Mouse (Mus musculus): ENCODE data around the gene Pick1. TPM values are rescaled to one million over a fixed set of nuclear protein-coding genes. Genes with fewer than 3 reads are reported as not detected.

The Pick1 gene
- polyA plus RNA-seq, 1 experiment from 2014 or later: 18.7 TPM

GRCm38 (mm10) chr15:79244071-79244893, 15.3 kb downstream of the Pick1 start:
- H3K27me3 ChIP-seq (ENCODE audit: control insufficient read depth, insufficient read depth, low read length): no peaks in the 10 kb centered on the region
- peak overlapping the region; percentile 25; the same call in 1 of the 2 replicates for H3K27ac ChIP-seq (ENCODE audit: low read depth, low read length)
- 78% methylated on average over 7 of the region's 7 CpGs for WGBS
- ATAC-seq (ENCODE audit: low FRiP score): no peak
- H3K4me2 ChIP-seq: no peak overlapping the region
- no peak overlapping the region for H3K4me3 ChIP-seq (ENCODE audit: low read depth, low read length)
- DNase-seq (ENCODE audit: low spot score, missing footprints): no peak
- H3K4me1 ChIP-seq (ENCODE audit: control insufficient read depth, insufficient read depth, low read length): peaks cover 7% of the 10 kb centered on the region
- H3K9ac ChIP-seq (ENCODE audit: low read length): no peak overlapping the region
- no peaks in the 10 kb centered on the region for H3K9me3 ChIP-seq (ENCODE audit: control insufficient read depth, low read length)
- H3K36me3 ChIP-seq (ENCODE audit: control insufficient read depth, insufficient read depth, low read length): peaks cover 13% of the 10 kb centered on the region

GRCm38 (mm10) chr15:79245321-79245720, 16.3 kb downstream of the Pick1 start:
- Histone ChIP-seq H3K4me3 (ENCODE audit: low read depth, low read length) (no peak overlapping the region), H3K9ac (ENCODE audit: low read length) (no peak overlapping the region), H3K4me1 (ENCODE audit: control insufficient read depth, insufficient read depth, low read length) (peaks cover 7% of the 10 kb centered on the region), H3K27ac (ENCODE audit: low read depth, low read length) (no peak overlapping the region), H3K36me3 (ENCODE audit: control insufficient read depth, insufficient read depth, low read length) (peaks cover 6% of the 10 kb centered on the region), H3K9me3 (ENCODE audit: control insufficient read depth, low read length) (no peaks in the 10 kb centered on the region), H3K27me3 (ENCODE audit: control insufficient read depth, insufficient read depth, low read length) (no peaks in the 10 kb centered on the region; the same call in 1 of the 2 replicates), H3K4me2 (no peak overlapping the region)
- ATAC-seq (ENCODE audit: low FRiP score) (no peak), DNase-seq (ENCODE audit: low spot score, missing footprints) (no peak)
- WGBS: 89% methylated on average over 3 of the region's 3 CpGs

- WGBS: 87% methylated on average over 2 of the region's 2 CpGs
- Histone ChIP-seq H3K9ac (ENCODE audit: low read length) (no peak overlapping the region), H3K9me3 (ENCODE audit: control insufficient read depth, low read length) (no peaks in the 10 kb centered on the region), H3K36me3 (ENCODE audit: control insufficient read depth, insufficient read depth, low read length) (peaks cover 6% of the 10 kb centered on the region), H3K27ac (ENCODE audit: low read depth, low read length) (no peak overlapping the region), H3K4me2 (no peak overlapping the region), H3K4me3 (ENCODE audit: low read depth, low read length) (no peak overlapping the region), H3K27me3 (ENCODE audit: control insufficient read depth, insufficient read depth, low read length) (peaks cover 34% of the 10 kb centered on the region), H3K4me1 (ENCODE audit: control insufficient read depth, insufficient read depth, low read length) (peaks cover 8% of the 10 kb centered on the region)
- ATAC-seq (ENCODE audit: low FRiP score) (no peak), DNase-seq (ENCODE audit: low spot score, missing footprints) (no peak)
Measured at GRCm38 (mm10) chr15:79250236-79250635, 21.3 kb downstream of the Pick1 start.

GRCm38 (mm10) chr15:79251168-79251567, 22.2 kb downstream of the Pick1 start:
- H3K27ac ChIP-seq (ENCODE audit: low read depth, low read length): no peak overlapping the region
- H3K9me3 ChIP-seq (ENCODE audit: control insufficient read depth, low read length): no peaks in the 10 kb centered on the region
- 50% methylated on average over 7 of the region's 7 CpGs for WGBS
- no peak overlapping the region for H3K4me2 ChIP-seq
- DNase-seq (ENCODE audit: low spot score, missing footprints) (no peak), ATAC-seq (ENCODE audit: low FRiP score) (no peak)
- H3K4me1 ChIP-seq (ENCODE audit: control insufficient read depth, insufficient read depth, low read length): peaks cover 8% of the 10 kb centered on the region
- peaks cover 6% of the 10 kb centered on the region for H3K36me3 ChIP-seq (ENCODE audit: control insufficient read depth, insufficient read depth, low read length)
- no peak overlapping the region for H3K4me3 ChIP-seq (ENCODE audit: low read depth, low read length)
- H3K27me3 ChIP-seq (ENCODE audit: control insufficient read depth, insufficient read depth, low read length): peaks cover 34% of the 10 kb centered on the region
- H3K9ac ChIP-seq (ENCODE audit: low read length): no peak overlapping the region

- Histone ChIP-seq H3K4me2 (peak overlapping the region; percentile 56), H3K9me3 (ENCODE audit: control insufficient read depth, low read length) (no peaks in the 10 kb centered on the region), H3K9ac (ENCODE audit: low read length) (peak overlapping the region; percentile 54), H3K4me3 (ENCODE audit: low read depth, low read length) (peak overlapping the region; percentile 29), H3K27me3 (ENCODE audit: control insufficient read depth, insufficient read depth, low read length) (peaks cover 34% of the 10 kb centered on the region), H3K36me3 (ENCODE audit: control insufficient read depth, insufficient read depth, low read length) (peaks cover 4% of the 10 kb centered on the region; the same call in 1 of the 2 replicates), H3K4me1 (ENCODE audit: control insufficient read depth, insufficient read depth, low read length) (peaks cover 8% of the 10 kb centered on the region), H3K27ac (ENCODE audit: low read depth, low read length) (no peak overlapping the region)
- DNase-seq (ENCODE audit: low spot score, missing footprints) (peak; percentile 92), ATAC-seq (ENCODE audit: low FRiP score) (peak; percentile 55; the same call in 1 of the 2 replicates)
- 3% methylated on average over 60 of the region's 61 CpGs for WGBS
Measured at GRCm38 (mm10) chr15:79251781-79252491, 23.0 kb downstream of the Pick1 start.

GRCm38 (mm10) chr15:79252580-79252979, 23.6 kb downstream of the Pick1 start:
- Histone ChIP-seq H3K4me1 (ENCODE audit: control insufficient read depth, insufficient read depth, low read length) (peaks cover 8% of the 10 kb centered on the region), H3K9me3 (ENCODE audit: control insufficient read depth, low read length) (no peaks in the 10 kb centered on the region), H3K4me3 (ENCODE audit: low read depth, low read length) (peak overlapping the region; percentile 29), H3K36me3 (ENCODE audit: control insufficient read depth, insufficient read depth, low read length) (peaks cover 4% of the 10 kb centered on the region; the same call in 1 of the 2 replicates), H3K27ac (ENCODE audit: low read depth, low read length) (no peak overlapping the region), H3K4me2 (peak overlapping the region; percentile 56), H3K9ac (ENCODE audit: low read length) (peak overlapping the region; percentile 54), H3K27me3 (ENCODE audit: control insufficient read depth, insufficient read depth, low read length) (peaks cover 34% of the 10 kb centered on the region)
- DNase-seq (ENCODE audit: low spot score, missing footprints): no peak
- 32% methylated on average over 24 of the region's 24 CpGs for WGBS
- ATAC-seq (ENCODE audit: low FRiP score): no peak

- ATAC-seq (ENCODE audit: low FRiP score) (no peak), DNase-seq (ENCODE audit: low spot score, missing footprints) (no peak)
- H3K27ac ChIP-seq (ENCODE audit: low read depth, low read length): no peak within 1 kb of the TSS
- H3K9ac ChIP-seq (ENCODE audit: low read length): no peak within 1 kb of the TSS
- WGBS: 42% methylated on average over 3 of the region's 3 CpGs
- no peaks in the 10 kb centered on the region for H3K36me3 ChIP-seq (ENCODE audit: control insufficient read depth, insufficient read depth, low read length)
- peaks cover 35% of the 10 kb centered on the region for H3K27me3 ChIP-seq (ENCODE audit: control insufficient read depth, insufficient read depth, low read length)
- H3K4me2 ChIP-seq: no peak within 1 kb of the TSS
- H3K9me3 ChIP-seq (ENCODE audit: control insufficient read depth, low read length): no peaks in the 10 kb centered on the region
- H3K4me1 ChIP-seq (ENCODE audit: control insufficient read depth, insufficient read depth, low read length): peaks cover 8% of the 10 kb centered on the region
- no peak within 1 kb of the TSS for H3K4me3 ChIP-seq (ENCODE audit: low read depth, low read length)
Measured at GRCm38 (mm10) chr15:79254661-79255060, 25.7 kb downstream of the Pick1 start, which contains the start of gene Slc16a8. Slc16a8 (minus strand) TSS chr15:79254761.

- Histone ChIP-seq H3K27me3 (ENCODE audit: control insufficient read depth, insufficient read depth, low read length) (peaks cover 37% of the 10 kb centered on the region), H3K4me2 (no peak overlapping the region), H3K4me3 (ENCODE audit: low read depth, low read length) (no peak overlapping the region), H3K27ac (ENCODE audit: low read depth, low read length) (no peak overlapping the region), H3K9me3 (ENCODE audit: control insufficient read depth, low read length) (no peaks in the 10 kb centered on the region), H3K36me3 (ENCODE audit: control insufficient read depth, insufficient read depth, low read length) (no peaks in the 10 kb centered on the region), H3K4me1 (ENCODE audit: control insufficient read depth, insufficient read depth, low read length) (peaks cover 8% of the 10 kb centered on the region), H3K9ac (ENCODE audit: low read length) (no peak overlapping the region)
- 27% methylated on average over 17 of the region's 17 CpGs for WGBS
- no peak for ATAC-seq (ENCODE audit: low FRiP score)
- DNase-seq (ENCODE audit: low spot score, missing footprints): no peak
Measured at GRCm38 (mm10) chr15:79258521-79258920, 29.5 kb downstream of the Pick1 start.
